Mouse (Mus musculus): ENCODE measurements at regions not wholly inside any gene's neighbourhood (a gene's known extent, or its start where the extent isn't known, plus 50 kb on each side); places are given as distances from the start of the nearest gene placed in this dataset.

GRCm38 (mm10) chr8:35218327-35218726 lies 547.3 kb upstream of the Gm19410 start:
- TF ChIP-seq CTCF (IDR thresholded peaks at IDR 0.05; ENCODE audit: low read depth) (no peak), EP300 (IDR thresholded peaks at IDR 0.05; ENCODE audit: low read depth) (no peak)
